14 mouse cellular contexts compared by ENCODE assay signal in genomic region chr5:129877731-129878455, GRCm38 (mm10). TPM values are rescaled to one million over a fixed set of nuclear protein-coding genes. Genes with fewer than 3 reads are reported as not detected.
DNase-seq lines count a peak whose midpoint lies in the region; ATAC-seq and TF ChIP-seq lines count a peak whose summit lies in the region.
"Had no signal": no experiment of that assay in that cellular context is flagged by ENCODE, and none has a peak within 500 bp of the region (broad histone marks: within the 10 kb centered on the region; RNA-seq: fewer than 3 reads in every experiment).

No protein-coding gene starts in this region.

- TF ChIP-seq CTCF in kidney, adult 2 months (conservative IDR thresholded peaks at IDR 0.05; ENCODE audit: insufficient read depth, insufficient read length, low read depth, low read length): no peak

- H3K9me3 ChIP-seq in kidney, embryonic 15.5 days (replicated peaks): no peaks in the 10 kb centered on the region
- no peaks in the 10 kb centered on the region for H3K9me3 ChIP-seq in hindbrain, embryonic 11.5 days (ENCODE audit: control insufficient read depth, low read length)
- H3K9me3 ChIP-seq: limb, embryonic 13.5 days had no signal

- peaks cover 3% of the 10 kb centered on the region; the same call in 1 of the 2 replicates for H3K4me1 ChIP-seq in kidney, adult 2 months (ENCODE audit: control insufficient read depth, insufficient read depth, low read length)
- no peaks in the 10 kb centered on the region for H3K4me1 ChIP-seq in kidney, embryonic 15.5 days
- H3K4me1 ChIP-seq in hindbrain, embryonic 11.5 days (replicated peaks; ENCODE audit: control insufficient read depth, insufficient read depth, low read length): no peaks in the 10 kb centered on the region
- H3K4me1 ChIP-seq: limb, embryonic 13.5 days had no signal

- no peak overlapping the region for H3K4me2 ChIP-seq in kidney, embryonic 15.5 days
- no peak overlapping the region for H3K4me2 ChIP-seq in hindbrain, embryonic 11.5 days (replicated peaks; ENCODE audit: low read depth, low read length)
- H3K4me2 ChIP-seq: limb, embryonic 13.5 days had no signal

- no peak for TF ChIP-seq POLR2A in kidney, adult 2 months (IDR thresholded peaks at IDR 0.05; ENCODE audit: low read depth, low read length)

- ATAC-seq in kidney, embryonic 15.5 days (replicated peaks; ENCODE audit: low FRiP score): no peak
- ATAC-seq in hindbrain, embryonic 11.5 days (ENCODE audit: low FRiP score): no peak
- ATAC-seq: activated CD4-positive, CD25-positive, alpha-beta regulatory T cell, adult 4 months had no signal

- WGBS in kidney, adult 2 months: 71% methylated on average over 9 of the region's 9 CpGs
- WGBS in kidney, embryonic 15.5 days: 68% methylated on average over 9 of the region's 9 CpGs
- 75% methylated on average over 9 of the region's 9 CpGs for WGBS in hindbrain, embryonic 11.5 days

- peak overlapping the region; percentile 71; the same call in 1 of the 2 replicates for H3K27ac ChIP-seq in kidney, adult 2 months (ENCODE audit: insufficient read depth, low read depth, low read length)
- H3K27ac ChIP-seq in kidney, embryonic 15.5 days: no peak overlapping the region
- no peak overlapping the region for H3K27ac ChIP-seq in hindbrain, embryonic 11.5 days (ENCODE audit: low read depth, low read length)

- H3K36me3 ChIP-seq in kidney, adult 2 months (ENCODE audit: control insufficient read depth, insufficient read depth, low read length): peaks cover 8% of the 10 kb centered on the region
- peaks cover 31% of the 10 kb centered on the region for H3K36me3 ChIP-seq in kidney, embryonic 15.5 days
- H3K36me3 ChIP-seq in hindbrain, embryonic 11.5 days (ENCODE audit: control insufficient read depth, insufficient read depth, low read length): peaks cover 12% of the 10 kb centered on the region

- intact Hi-C loops in heart, postnatal 10 days (cut with DNase I): loop anchor here (2.0 to 5.0 kb wide), 2 partner anchors 151 to 265 kb away; partner anchors contain the start of gene Nipsnap2

- H3K4me3 ChIP-seq in kidney, adult 2 months (ENCODE audit: insufficient read depth, low read depth, low read length): no peak overlapping the region
- H3K4me3 ChIP-seq in kidney, embryonic 15.5 days (replicated peaks): no peak overlapping the region
- H3K4me3 ChIP-seq in hindbrain, embryonic 11.5 days (ENCODE audit: low read depth, low read length): no peak overlapping the region
- H3K4me3 ChIP-seq: erythroblast, embryonic 14.5 days; limb, embryonic 13.5 days had no signal

- no peaks in the 10 kb centered on the region for H3K27me3 ChIP-seq in kidney, adult 2 months (replicated peaks; ENCODE audit: control insufficient read depth, insufficient read depth, low read length)
- H3K27me3 ChIP-seq in kidney, embryonic 15.5 days: no peaks in the 10 kb centered on the region
- H3K27me3 ChIP-seq in hindbrain, embryonic 11.5 days (ENCODE audit: control insufficient read depth, insufficient read depth, low read length): no peaks in the 10 kb centered on the region
- H3K27me3 ChIP-seq: limb, embryonic 13.5 days had no signal

- no peak overlapping the region for H3K9ac ChIP-seq in kidney, embryonic 15.5 days
- H3K9ac ChIP-seq in hindbrain, embryonic 11.5 days (ENCODE audit: low read depth, low read length): no peak overlapping the region
- H3K9ac ChIP-seq: limb, embryonic 13.5 days had no signal

- peak; percentile 48 for DNase-seq in kidney, adult 2 months
- DNase-seq in adipocyte (ENCODE audit: low spot score): peak; percentile 96
- DNase-seq in frontal cortex, postnatal 36 days (ENCODE audit: low spot score in 2 of 2): peak; percentile 12 to 39
- peak; percentile 47 to 56 for DNase-seq in heart, postnatal 10 days
- no peak for DNase-seq in thymus, postnatal 4 days
- DNase-seq in thymus, postnatal 25 days: no peak
- no peak for DNase-seq in hindbrain, embryonic 11.5 days (ENCODE audit: low spot score)
- DNase-seq: cerebellum, postnatal 14 days; lung, postnatal 14 days; thymus, postnatal 36 days had no signal

RNA-seq across cellular contexts. Expression of gene Chchd2, which starts 9.4 kb away (rescaled TPM):
- 1,042 and 1,503 TPM in 2 replicates for polyA plus RNA-seq in kidney, adult 2 months (2012; rRNA removed)
- 984 and 1,043 TPM in 2 replicates for polyA plus RNA-seq in kidney, embryonic 15.5 days (2015; fragmentation: Nextera tagmentation; extraction: Ambion mirVana)
- total RNA-seq in heart, postnatal 10 days (2021): 100 to 1,000 TPM; 922 to 943 TPM
- 935 and 992 TPM in 2 replicates for polyA plus RNA-seq in hindbrain, embryonic 11.5 days (2014; fragmentation: Nextera tagmentation; extraction: Ambion mirVana)

RNA-seq across cellular contexts. Expression of gene Zbed5, which starts 17.6 kb away (rescaled TPM):
- 0.54 and 0.61 TPM in 2 replicates for polyA plus RNA-seq in kidney, adult 2 months (2012; rRNA removed)
- 6.4 and 7.1 TPM in 2 replicates for polyA plus RNA-seq in kidney, embryonic 15.5 days (2015; fragmentation: Nextera tagmentation; extraction: Ambion mirVana)
- under 1 TPM; 0.89 to 0.97 TPM for total RNA-seq in heart, postnatal 10 days (2021)
- polyA plus RNA-seq in hindbrain, embryonic 11.5 days (2014; fragmentation: Nextera tagmentation; extraction: Ambion mirVana): 8.2 and 9.2 TPM in 2 replicates

RNA-seq across cellular contexts. Expression of gene Phkg1, which starts 20.5 kb away (rescaled TPM):
- 3.2 and 3.7 TPM in 2 replicates for polyA plus RNA-seq in kidney, adult 2 months (2012; rRNA removed)
- polyA plus RNA-seq in kidney, embryonic 15.5 days (2015; fragmentation: Nextera tagmentation; extraction: Ambion mirVana): 0.27 and 0.31 TPM in 2 replicates
- total RNA-seq in heart, postnatal 10 days (2021): 1 to 10 TPM; 3.2 to 5.7 TPM
- polyA plus RNA-seq in hindbrain, embryonic 11.5 days (2014; fragmentation: Nextera tagmentation; extraction: Ambion mirVana): 0.07 and 0.14 TPM in 2 replicates
- polyA plus RNA-seq: erythroblast, embryonic 14.5 days had no signal

RNA-seq across cellular contexts. Expression of gene Nupr1l, which starts 30.4 kb away (rescaled TPM):
- 5.7 and 7.4 TPM in 2 replicates for polyA plus RNA-seq in kidney, adult 2 months (2012; rRNA removed)
- polyA plus RNA-seq in kidney, embryonic 15.5 days (2015; fragmentation: Nextera tagmentation; extraction: Ambion mirVana): 3.6 and 4.2 TPM in 2 replicates
- under 1 TPM; 0.48 to 0.82 TPM for total RNA-seq in heart, postnatal 10 days (2021)
- 5.1 and 5.7 TPM in 2 replicates for polyA plus RNA-seq in hindbrain, embryonic 11.5 days (2014; fragmentation: Nextera tagmentation; extraction: Ambion mirVana)
- polyA plus RNA-seq: activated CD4-positive, CD25-positive, alpha-beta regulatory T cell, adult 4 months; erythroblast, embryonic 14.5 days had no signal

RNA-seq across cellular contexts. Expression of gene Sumf2, which starts 31.1 kb away (rescaled TPM):
- 19.5 and 20.7 TPM in 2 replicates for polyA plus RNA-seq in kidney, adult 2 months (2012; rRNA removed)
- polyA plus RNA-seq in kidney, embryonic 15.5 days (2015; fragmentation: Nextera tagmentation; extraction: Ambion mirVana): 55.9 and 61.2 TPM in 2 replicates
- total RNA-seq in heart, postnatal 10 days (2021): 10 to 100 TPM; 15.2 to 15.6 TPM
- 45.4 and 48.7 TPM in 2 replicates for polyA plus RNA-seq in hindbrain, embryonic 11.5 days (2014; fragmentation: Nextera tagmentation; extraction: Ambion mirVana)

Comparison
In these comparisons a context has a peak if more than half of its experiments do, and no peak if none do; other contexts are left out.
1. DNase-seq: peak in kidney, adult 2 months (single experiment), adipocyte (single experiment), frontal cortex, postnatal 36 days (2 of 2) and heart, postnatal 10 days (2 of 2); none in thymus, postnatal 4 days (single experiment), thymus, postnatal 25 days (single experiment) and hindbrain, embryonic 11.5 days (single experiment).